Mouse (Mus musculus) fat pad, adult 2 months (tissue): ENCODE results near the gene Rnf220.

ENCODE experiments used
- DNase-seq: peaks from one replicate; pipeline ENCODE4 v3.0.0-alpha.2; 2011; ENCODE audit warnings: low read depth, low spot score; ENCODE audit errors: extremely low read depth

Gene Rnf220

DNA sequence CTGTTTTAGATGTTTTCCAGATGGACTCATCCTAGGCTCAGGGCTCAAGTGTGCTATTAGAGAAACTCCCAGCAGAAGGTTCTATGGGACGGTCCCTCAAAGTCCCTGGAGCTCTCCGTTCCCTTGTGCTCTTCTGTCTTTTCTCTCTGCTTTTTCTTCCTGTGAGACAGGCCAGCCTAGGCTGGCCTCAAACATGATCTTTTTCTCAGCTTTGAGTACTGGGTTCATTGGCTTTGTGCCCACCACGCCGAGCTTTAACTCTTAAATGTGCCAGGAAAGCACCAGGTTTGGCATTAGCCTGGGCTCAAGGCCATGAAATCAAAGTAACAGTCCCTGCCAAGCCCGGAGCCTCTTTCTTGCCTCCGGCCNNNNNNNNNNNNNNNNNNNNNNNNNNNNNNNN, 256.0 kb downstream of the Rnf220 start:
- no peak for DNase-seq

DNA sequence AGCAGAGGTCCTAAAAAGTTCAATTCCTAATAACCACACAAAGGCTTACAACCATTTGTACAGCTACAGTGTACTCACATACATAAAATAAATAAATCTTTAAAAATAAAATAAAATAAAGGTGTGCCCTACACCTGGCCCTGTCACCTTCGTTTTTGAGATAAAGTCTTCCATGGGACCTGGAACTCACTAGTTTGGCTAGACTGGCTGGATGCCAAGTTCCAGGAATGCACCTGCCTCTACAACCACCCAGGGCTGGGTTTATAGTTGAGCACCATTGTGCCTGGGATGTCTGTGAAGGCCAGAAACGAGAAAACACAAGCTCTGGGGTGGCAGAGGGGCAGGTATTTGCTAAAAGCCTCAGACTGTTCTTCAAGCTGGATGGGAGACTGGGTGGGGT, 257.7 kb downstream of the Rnf220 start:
- no peak for DNase-seq

DNA sequence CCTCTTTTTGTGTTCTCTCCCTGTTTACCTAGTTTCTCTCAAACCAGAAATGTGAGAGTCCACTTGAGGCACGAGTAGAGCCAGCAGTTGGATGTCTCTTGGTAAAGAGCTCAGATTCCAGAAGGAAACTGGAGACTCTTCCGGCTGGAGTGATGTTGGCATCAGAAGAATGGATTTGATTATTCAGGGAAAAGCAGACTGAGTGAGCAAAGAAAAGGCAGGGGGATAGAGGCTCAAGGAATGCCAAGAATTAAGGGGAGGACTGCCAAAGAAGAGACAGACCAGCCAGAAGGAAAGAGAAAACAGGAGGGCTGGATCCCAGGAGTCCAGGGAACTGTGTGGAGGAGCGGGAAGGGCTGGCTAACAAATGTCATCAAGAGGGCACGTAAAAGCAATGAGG, 261.0 kb downstream of the Rnf220 start:
- no peak for DNase-seq

DNA sequence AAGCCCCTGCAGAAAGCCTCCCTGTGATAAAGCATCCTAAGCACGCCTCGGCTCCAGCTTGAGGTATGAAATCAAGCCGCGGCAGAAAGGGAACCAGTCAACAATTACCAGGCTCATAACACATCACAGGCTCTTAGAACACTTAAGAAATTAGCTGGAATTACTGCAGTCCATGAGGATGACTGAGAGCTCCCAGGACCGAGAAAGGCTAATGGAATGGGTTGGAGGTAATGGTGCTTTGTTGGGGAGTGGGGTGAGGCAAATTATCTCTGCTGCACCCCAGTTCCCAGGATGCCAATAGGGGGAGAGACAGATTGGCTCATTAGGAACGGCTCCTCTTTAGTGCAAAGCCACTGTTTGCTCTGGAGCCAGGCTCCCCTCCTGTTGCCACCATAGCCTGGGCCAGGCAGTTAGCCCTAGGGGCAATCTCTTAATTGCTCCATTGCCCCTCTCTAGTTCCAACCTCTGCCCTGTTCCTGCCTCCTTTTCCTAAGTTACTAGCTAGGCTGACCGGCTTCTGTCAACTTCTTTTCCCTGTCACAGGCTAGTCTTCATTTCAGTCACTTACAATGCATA, 262.6 kb downstream of the Rnf220 start:
- no peak for DNase-seq

DNA sequence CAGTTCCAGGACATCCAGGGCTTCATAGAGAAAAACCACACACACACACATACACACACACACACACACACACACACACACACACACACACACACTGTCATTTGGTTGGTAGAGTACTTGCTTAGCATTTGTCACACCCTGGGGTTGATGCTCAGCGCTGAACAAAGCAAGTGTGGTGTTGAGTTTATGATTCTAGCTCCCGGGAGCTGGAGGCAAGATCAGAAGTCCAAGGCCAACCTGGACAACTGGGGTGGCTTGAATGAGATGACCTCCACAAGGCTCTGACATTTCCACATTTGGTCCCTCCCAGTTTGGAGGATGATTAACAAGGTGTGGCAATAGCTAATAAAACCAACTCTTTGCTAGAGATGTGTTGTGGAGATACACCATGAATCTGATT, 265.6 kb downstream of the Rnf220 start:
- DNase-seq, result no peak

DNA sequence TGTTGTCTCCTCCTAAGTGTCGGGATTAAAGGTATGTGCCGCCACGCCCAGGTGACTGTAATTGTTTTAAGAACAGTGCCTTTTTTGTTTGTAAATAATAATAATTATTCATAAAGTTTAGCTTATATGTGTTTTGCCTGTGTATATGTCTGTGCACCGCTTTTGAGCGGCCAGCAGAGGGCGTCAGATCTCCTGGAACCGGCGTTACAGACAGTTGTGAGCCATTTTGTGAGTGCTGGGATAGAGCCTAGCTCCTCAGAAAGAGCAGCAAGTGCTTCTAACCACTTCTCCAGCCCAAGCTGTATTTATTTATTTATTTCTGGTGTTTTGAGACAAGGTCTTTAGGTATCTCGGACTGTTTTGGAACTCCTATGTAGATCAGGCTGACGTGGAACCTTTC, 266.5 kb downstream of the Rnf220 start:
- no peak for DNase-seq

DNA sequence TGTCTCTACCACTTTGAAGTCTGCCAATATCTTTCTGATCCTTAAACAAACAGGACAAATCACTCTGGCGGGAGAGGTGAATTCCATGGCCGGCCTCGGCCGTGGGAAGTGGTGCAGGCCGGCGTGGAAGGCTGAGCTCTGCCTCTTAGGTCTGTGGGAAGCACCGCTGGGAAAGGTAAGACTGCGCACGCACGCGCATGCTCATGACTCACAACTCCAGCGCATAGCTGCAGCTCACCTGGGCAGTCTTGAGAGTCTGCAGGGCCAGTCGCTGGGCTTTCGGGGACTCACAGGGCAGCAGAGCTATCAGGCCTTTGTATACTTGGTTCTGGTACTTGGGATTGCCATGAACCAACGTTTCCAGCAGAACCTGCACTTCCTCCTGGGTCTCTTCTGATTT, 267.3 kb downstream of the Rnf220 start:
- no peak for DNase-seq

DNA sequence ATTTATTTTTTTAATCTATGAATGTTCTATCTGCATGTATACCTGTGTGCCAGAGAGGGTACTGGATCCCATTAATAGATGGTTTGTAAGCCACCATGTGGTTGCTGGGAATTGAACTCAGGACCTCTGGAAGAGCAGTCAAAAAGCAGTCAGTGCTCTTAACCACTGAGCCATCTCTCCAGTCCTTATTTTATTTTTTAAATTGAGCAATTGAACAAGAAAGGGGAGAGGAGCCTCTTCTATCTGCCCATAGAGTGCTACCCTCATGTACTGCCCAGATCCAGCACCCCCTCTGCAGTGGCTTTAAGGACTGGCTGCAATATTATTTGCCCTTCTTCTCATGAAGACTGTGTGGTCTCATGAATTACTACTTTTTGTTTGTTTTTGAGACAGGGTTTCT, 271.6 kb downstream of the Rnf220 start:
- no peak for DNase-seq

DNA sequence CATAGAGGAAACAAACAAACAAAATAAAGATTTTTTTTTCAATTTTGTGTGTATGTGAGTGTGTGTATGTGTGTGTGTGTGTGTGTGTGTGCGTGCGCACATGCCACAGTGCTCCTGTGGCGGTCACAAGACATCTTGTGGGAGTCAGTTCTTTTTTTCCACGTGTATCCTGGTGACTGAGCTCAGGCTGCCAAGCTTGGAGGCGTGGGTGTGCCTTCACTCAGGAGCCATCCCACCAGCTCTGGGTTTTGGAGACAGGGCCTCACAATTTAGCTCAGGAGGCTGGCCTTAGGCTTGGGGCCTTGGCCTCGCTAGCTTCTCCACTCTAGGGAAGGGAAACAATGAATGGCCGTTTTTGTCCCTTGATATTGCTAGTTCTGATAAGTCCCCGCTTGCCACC, 272.7 kb downstream of the Rnf220 start:
- no peak for DNase-seq

DNA sequence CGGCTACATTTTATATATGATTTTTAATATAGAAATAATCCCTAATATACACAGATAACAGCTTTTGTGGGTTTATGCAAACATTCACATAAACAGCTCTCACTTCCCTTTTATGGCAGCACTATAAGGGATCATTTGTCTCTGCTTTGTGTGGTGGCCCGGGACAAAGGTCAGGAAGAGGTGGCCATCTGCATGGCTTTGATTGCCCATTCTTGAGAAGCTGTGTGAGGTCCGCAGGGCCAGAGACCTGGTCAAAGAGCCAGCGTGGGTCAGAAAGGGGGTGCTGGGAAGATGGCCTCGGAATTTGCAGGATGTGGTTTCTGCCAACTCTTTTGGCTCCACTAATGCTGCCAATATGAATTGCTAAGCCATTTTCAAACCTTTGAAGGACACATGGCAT, 273.9 kb downstream of the Rnf220 start:
- DNase-seq, result no peak

DNA sequence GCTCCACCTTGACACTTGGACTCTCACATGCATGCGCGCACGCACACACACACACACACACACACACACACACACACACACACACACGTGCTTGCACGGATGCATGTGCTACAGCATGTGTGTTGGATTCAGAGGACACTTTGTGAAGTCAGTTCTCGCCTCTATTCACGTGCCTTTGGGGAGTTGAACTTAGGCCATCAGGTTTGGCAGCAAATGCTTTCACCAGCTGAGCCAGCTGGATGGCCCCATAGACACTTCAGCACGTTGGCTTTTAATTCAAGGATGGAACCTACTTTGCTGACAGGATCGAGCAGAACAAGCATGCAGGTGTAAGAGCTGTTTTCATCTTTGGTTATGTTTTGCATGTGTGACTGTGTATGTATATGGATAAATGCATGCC, 275.0 kb downstream of the Rnf220 start:
- DNase-seq, result no peak
